Mouse (Mus musculus) frontal cortex, postnatal 25 days (tissue): ENCODE results near the gene Ralgds.
"Not testable (repeated sequence)": the region's sequence is repeated elsewhere in the genome, so short reads cannot be mapped to it uniquely, and the experiment has no call there.

Source experiments
- DNase-seq, 2 experiments: peaks; one replicate each; pipeline ENCODE4 v3.0.0; 2022; ENCODE audit warnings: low spot score in 2 of 2

The Ralgds gene

DNA sequence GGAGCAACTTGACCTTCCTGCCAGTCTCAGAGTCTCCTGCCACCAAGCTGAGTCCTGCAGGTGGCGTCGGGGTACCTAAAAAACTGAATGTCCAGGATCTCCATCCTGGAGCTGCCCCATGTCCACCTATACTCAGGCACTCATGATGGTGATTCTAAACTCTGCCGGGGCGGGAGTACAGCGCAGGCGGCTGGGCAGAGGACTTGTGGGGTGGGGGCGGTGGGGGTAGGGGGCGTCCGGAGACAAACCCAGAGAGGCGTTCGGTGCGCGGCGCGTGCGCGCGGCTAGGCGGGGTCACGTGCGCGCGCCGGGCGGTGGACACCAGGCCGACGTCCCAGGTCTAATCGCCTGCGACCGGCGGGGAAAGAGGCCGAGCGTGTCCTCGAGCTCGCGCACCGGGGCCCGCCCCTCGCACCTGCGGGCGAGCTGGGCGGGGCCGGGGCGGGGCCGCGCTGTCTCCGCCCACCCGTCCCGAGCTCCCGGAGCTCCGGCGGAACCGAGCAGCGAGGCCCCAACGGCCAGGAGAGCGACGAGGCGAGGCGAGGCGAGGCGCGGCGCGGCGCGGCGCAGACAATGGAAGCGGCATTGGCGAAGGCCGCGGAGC, at the start of gene Ralgds:
TSS of gene Ralgds (plus strand) at position 328 of the 604 bp plus-strand sequence.
- DNase-seq, result no peak

DNA sequence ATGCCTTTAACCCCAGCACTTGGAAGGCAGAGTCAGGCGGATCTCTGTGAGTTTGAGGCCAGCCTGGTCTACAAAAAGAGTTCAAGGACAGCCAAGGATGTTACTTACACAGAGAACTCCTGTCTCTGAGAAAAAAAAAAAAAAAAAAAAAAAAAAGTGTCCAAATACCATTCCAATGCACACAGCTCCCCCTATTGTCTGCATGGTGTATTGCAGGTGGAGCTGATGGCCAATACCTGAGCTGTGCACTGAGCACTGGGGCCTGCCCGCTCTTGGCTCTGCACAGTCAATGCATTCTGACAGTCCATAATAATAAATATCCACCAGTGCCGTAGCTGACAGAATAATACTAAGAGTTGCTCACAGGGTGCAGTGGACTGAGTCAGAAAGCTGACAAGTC, 49.0 kb upstream of the Ralgds start:
- peak; percentile 63 to 66 for DNase-seq

DNA sequence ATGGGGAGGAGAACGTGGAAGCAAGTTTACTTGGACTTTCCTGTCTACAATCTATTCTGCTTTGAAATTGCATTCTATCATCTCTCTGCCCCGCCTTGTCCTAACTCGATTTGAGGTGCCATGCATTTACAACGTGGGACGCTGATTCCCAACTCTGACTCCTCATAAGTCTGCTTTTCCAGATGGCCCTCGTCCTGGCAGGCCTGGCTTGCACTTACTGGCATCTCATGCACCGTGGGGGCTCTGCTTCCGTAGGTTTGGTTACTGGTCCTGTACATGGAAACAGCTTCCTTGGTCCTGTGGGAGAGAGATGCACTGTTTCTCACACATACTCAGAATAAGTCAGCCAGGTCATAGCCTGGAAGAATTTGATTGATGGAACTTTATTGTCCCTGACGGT, 48.0 kb upstream of the Ralgds start:
- DNase-seq, result no peak

DNA sequence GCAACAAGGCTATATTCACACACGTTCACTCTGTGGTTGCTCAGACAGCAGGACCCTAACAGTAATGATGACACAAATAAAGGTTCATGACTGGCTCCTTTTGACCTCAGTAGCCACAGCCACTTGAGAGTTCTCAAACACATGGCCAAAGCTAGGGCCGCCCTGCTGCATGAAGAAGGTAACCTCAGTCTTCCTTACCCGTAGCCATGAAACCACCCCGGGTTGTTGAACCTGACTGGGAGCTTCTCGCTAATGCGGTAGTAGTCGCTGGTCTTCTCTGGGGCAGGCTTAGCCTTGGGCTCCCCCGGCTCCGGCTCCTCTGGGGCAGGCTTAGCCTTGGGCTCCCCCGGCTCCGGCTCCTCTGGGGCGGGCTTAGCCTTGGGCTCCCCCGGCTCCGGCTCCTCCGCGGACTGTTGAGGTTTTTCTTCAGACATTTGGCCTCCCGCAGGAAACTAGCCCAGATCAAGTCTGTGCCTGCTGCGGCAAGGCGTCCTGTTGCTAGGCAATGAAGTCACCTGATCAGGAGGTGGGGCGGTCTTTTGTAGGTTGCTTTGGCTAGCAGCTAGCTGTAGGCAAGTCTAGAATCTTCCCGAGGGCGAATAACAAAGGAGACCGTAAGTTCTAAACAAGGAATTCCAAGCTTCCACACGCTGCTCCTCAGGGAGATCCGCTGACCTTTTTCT, 46.9 kb upstream of the Ralgds start, which contains the start of gene 1700007K13Rik:
TSS of gene 1700007K13Rik (minus strand) at position 497 of the 683 bp plus-strand sequence.
- peak in 1 of 2 experiments; percentile 53 for DNase-seq

DNA sequence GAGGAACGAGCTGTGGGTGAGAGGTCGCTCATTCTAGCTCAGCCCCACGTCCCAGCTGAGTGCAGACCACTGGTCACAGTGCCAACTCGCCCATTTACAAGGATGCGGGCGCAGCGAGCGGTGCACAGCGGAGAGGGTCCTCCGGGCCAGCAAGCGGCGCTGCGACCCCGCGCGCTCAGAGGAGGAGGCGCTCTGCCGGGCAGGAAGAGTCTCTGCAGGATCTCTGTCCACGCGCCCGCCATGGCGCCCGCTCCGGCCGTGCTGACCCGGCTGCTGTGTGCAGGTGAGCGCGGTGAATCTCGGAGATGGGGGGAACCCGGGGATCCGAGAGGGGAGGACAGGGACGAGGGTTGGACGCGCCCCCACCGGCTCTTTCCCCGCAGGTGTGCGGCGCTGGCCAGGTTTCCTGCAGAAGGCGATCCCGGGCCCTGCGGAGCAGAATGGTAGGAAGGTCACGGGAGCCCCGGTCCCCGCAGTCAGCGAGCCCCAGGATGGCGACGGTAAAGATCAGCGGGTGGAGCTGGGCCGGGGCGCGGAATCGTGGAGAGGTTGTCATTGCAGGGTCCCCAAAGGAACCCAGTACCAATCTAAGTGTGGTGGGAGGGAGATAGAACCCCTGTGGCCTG, 45.0 kb upstream of the Ralgds start, which contains the start of gene Mrps2:
TSS of gene Mrps2 (plus strand) at position 207 of the 626 bp plus-strand sequence.
- peak; percentile 68 to 74 for DNase-seq

DNA sequence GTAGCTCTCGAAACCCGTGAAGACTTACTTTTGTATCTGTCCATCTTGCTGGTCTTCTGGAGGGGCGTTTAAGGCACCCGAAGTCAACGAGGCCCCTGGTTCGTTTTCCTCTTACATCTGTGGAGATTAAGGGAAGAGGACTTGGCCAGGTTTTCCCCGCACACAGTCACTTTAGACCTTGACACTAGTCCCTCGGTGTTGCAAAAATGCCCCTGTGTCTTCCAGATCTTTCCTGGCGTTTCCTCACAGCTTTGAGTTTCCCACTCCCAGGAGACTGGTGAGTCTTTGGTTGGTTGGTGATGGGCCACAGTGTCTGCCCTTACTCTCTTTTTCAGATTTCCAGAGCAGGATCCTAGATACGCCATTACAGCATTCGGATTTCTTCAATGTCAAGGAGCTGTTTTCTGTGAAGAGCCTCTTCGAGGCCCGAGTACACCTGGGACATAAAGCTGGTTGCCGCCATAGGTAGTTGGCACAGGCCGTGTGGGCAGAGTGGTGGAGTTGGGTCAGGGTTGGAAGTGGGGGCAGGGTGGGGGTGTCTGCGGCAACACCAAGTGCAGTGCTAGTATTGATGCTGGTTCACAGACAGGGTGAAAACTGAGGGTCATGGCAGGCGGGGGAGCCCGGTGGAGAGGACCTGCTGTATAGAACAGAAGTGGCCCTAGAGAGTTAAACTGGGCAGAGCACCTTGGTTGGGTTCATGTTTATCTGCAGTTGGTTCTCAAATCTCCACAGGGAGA, 44.3 kb upstream of the Ralgds start:
- no peak for DNase-seq

DNA sequence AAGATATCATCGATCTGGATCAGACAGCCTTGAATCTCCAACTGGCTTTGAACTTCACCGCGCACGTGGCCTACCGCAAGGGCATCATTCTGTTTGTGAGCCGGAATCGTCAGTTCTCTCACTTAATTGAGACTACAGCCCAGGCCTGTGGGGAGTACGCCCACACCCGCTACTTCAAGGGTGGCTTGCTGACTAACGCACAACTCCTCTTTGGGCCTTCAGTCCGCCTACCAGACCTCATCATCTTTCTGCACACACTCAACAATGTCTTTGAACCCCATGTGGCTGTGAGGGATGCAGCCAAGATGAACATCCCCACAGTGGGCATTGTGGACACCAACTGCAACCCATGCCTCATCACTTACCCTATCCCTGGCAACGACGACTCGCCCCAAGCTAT, 43.5 kb upstream of the Ralgds start:
- DNase-seq, result no peak

DNA sequence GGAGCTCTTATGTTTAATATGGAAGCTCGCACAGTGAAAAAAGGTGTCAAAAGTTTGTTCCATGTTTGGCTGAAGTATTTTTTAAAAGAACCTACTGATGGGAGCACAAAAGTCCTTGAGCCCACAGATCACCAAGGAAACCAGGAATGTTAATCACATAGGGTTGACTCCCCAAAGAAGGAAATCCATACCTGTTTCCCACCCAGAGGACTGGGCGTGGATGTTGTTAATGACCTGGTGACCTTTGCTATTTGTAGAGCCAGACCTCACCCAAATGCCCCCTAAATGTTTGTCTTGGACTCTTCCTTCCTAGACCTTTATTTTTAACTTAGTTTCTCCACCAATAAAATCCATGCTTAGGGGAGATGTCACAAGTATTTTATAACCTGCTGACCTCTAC, 42.3 kb upstream of the Ralgds start:
- DNase-seq, result no peak

DNA sequence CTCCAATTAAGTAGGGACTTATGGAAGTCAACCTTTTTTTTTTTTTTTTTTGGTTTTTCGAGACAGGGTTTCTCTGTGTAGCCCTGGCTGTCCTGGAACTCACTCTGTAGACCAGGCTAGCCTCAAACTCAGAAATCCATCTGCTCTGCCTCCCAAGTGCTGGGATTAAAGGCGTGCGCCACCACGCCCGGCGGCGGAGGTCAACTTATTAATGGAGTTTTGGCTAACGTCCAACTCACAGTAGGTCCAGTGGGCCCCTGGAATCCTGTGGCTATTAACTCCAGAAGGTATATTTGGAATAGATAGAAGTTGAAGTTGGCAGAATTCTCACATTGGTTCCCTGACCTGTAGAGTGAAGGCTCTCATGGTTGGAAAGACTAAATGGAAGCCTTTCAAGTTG, 40.9 kb upstream of the Ralgds start:
- not testable (repeated sequence) for DNase-seq

DNA sequence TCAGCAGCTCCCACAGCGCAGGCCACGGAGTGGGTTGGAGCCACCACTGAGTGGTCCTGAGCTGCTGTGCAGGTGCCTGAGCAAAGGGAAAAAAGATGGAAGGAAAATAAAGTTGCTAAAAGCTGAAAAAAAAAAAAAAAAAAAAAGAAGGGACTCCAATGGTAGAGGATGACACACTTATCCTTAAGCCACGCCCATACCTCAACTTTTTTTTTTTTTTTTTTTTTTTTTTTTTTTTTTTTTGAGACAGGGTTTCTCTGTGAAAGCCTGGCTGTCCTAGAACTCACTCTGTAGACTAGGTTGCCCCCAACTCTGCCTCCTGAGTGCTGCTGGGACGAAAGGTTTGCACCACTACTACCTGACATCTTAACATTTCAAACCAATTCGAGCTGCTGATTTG, 34.9 kb upstream of the Ralgds start:
- not testable (repeated sequence) for DNase-seq

DNA sequence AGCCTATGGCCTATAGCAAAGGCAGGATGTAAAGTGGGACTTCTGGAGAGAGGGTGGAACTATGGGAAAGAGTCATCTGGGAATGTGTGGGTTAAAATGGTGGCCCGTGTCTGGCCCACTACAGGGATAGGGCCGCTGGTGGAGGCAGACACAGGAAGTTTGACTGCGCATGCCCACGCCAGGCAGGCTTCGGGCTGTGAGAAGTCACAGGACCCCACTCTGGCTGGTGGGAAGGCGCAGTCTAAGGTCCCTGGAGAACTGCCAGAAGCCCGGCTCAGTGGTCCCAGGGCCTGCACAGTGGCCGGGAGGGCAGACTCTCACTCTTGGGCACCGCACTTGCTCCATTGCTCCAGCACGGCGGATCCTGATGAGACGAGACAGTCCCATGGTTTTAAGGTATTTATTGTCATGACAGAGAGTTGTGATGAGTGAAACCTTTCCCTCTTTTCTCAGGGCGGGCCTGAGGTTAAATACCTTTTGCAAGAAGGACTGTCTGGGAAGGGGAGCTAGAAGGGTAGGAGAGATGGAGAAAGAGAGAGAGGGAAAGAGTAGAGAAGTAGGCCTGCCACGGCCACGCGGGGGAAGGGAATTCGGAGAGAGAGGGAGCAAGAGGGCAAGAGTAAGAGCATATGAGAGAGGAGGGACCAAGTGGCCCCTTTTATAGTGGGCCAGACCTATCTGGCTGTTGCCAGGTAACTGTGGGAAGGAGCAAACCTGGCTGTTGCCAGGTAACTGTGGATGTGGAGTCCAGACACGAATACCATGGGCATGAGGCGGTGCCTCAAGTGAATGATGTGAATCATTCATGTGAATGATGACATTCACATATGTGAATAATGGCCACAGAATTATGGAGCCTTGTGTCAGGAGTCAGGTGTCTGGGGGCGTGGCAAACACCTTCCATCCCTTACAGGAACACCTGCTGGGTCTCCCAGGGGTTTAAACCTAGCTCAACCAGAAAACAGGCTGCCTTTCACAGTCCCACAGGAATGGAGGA, 33.4 kb upstream of the Ralgds start:
- DNase-seq, result no peak

DNA sequence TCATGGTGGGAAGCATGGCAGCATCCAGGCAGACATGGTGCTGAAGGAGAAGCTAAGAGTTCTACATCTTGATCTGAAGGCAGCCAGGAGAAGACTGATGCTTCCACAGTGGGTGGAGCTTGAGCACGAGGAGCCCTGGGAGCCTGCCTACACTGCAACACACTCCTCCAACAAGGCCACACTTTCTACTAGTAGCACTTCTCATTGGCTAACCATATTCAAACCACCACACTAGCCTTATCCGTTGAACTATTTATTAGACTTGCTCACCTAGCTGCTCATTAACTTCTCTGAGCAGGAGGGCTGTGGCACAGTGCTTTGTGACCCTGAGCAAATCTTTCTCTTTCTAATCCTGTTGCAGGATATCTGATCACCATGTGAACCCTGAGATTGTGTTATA, 29.1 kb upstream of the Ralgds start:
- DNase-seq, result no peak

DNA sequence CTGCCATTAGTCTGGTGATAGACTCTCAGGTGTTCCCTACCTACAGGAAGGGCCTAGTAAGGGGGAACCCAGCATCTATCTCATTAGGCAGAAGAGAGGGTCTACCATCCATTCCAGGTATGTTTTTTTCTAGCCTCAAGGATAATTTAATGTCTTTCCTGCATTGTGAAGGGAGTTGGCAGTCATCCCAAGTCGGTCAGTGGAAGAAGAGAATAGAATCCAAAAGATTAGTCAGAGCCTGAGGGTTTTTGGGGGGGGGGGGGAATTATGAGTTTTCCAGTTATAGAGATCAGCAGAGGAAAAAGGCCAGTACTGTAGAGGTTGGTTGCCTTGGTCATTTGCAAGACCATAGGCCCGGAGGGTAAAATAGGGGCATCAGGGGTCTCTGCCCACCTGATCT, 18.4 kb upstream of the Ralgds start:
- DNase-seq, result no peak

DNA sequence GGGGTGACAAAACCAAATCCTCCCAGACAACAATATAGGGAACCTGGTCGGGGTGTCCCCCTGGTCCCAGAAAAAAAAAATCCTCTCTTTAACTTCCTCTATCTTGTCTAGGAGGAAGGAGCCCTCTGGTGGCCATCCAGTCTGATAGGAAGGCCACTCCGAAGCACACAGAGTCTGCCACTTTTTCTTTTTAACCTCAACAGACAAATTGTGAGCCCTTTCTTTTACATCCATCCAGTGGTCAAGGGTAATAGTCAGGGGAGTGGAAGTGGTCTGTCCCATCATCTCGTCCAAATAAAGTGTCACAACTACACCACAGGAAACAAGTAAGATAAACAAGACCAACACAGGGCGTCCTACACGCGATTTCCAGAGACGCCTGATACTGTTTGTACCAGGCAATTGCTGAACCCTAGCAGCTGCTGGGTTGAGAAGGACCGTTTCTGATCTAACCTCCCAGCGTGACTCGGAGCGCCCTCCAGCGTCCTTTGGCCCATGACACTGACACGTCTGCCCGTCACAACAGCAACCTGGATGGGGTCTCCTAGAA, 17.6 kb upstream of the Ralgds start:
- DNase-seq, result no peak

DNA sequence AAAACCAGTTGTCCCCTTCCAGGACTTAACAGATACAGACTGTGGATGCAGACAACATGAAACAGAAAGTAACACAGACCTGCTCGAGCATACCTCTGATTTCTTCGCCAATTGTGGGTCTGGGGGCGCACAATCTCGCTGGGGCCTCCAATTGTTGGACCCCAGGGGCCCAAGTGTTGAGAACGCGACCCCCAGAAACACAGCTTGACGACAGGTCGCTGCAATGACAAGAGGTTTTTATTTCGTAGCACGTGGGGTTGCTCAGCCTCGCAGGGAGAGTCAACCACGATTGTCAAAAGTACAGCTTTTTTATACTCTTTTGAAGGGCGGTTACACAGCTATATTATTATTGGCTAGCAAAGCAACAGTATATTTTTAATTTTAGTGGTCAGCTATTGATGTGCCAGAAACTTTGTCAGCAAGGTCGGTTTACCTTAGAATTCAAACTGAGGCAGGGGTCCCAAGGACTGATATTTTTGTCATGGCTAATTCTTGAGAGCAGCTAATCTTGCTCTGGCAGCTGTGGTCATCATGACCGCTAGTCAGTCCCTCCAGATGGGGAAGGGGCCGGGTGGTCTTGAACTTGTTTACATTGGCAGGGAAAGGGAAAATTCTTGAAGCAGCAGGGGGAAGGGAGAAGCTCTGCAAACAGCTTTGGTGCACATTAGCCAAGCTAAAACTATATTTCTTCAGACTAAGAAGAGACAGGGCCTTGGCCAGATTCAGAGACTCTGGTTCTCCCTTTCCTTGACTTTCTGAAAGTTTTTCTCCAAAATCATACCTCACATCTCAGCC, 16.9 kb upstream of the Ralgds start:
- DNase-seq, result no peak

DNA sequence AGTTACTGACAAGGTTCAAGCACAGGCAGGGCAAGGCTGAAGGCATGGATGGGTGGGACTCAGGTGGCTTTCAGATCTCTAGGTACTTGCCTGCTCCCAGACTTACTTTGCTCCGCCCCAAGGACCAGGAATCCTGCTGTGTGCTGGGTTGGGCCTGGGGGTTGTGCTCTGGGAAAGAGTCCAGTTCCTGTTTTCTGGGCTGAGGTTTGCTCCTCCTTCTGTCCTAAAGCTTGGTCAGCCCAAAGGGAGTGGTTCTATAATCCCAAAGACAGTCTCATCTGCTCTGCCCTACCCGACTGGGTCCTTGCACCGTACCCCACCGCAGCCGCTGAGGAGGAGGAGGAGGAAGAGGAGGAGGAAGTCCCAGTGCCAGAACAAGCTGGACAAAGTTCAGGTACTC, 16.3 kb upstream of the Ralgds start, which contains the start of gene Gbgt1:
TSS of gene Gbgt1 (plus strand) at position 221 of the 400 bp plus-strand sequence.
- DNase-seq, result no peak

DNA sequence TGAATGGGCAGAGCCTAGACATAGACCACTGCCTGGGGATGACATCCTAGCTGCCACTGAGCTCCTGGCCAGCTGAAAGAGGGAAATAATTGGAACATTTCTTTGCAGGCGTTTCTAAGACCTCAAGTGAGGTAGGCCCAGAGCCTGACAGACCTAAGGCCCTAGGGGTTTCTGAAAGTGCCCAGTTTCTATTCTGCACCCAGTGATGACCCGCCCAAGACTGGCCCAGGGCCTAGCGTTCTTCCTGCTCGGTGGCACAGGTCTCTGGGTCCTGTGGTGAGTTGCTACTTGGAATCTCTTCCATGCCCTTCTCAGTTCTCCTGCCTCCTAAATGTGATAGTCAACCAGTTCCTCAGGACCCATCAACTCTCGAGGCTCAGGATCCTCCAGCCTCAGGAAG, 15.4 kb upstream of the Ralgds start:
- DNase-seq, result no peak

DNA sequence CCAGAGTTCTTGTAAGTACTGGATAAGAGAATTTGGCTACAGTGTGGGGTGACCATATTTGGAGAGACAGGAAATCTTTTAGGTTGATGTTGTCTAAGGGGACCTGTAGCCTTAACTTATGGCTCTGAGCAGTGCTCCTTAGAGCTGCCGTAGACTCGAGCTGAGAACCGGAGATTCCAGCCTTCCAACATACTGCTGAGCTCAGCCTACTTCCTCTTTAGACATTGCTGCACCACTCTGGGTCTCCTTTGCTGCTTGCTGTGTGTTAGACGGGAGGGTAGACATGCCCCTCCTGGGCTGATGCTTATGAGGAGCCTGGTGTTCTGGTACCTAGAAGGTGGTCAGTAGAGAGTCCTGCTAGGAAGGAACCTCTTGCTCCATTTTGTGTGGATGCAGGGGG, 14.5 kb upstream of the Ralgds start:
- no peak for DNase-seq

DNA sequence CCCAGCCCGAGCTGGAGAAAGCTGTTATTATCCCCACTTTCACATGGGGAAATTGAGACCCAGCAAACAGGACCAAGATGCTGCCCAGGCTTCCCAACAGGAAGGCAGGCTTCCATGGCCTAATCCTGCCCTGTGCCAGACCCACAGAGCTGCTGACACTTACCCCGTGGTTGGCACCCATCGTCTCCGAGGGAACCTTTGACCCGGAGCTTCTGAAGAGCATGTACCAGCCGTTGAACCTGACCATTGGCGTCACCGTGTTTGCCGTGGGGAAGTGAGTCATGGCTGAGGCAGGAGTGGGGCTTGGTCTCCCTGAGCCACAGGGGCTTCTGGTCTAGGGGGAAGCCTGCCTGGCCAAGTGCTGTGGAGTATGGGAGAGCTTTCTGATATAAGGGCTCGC, 9.9 kb upstream of the Ralgds start:
- DNase-seq, result no peak

DNA sequence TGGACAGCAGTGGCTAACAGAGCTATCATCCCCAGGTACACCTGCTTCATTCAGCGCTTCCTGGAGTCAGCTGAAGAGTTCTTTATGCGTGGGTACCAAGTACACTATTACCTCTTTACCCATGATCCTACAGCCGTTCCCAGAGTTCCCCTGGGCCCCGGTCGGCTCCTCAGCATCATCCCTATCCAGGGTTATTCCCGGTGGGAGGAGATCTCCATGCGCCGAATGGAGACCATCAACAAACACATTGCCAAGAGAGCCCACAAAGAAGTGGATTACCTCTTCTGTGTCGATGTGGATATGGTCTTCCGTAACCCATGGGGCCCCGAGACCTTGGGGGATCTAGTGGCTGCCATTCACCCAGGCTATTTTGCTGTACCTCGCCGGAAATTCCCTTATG, 8.2 kb upstream of the Ralgds start:
- DNase-seq, result no peak
